Mouse (Mus musculus): Measurements from ENCODE around the gene Gm3173.
"Not testable (repeated sequence)": the region's sequence is repeated elsewhere in the genome, so short reads cannot be mapped to it uniquely, and the experiment has no call there.

Gm3173 gene

GRCm38 (mm10) chr14:4430692-4431091, at the start of gene Gm3173:
TSS of gene Gm3173 (plus strand) at chr14:4430992.
- not testable (repeated sequence) for DNase-seq (ENCODE audit: low read depth, low spot score)

GRCm38 (mm10) chr14:4385606-4386005, 45.2 kb upstream of the Gm3173 start:
- not testable (repeated sequence) for DNase-seq (ENCODE audit: low read depth, low spot score)

GRCm38 (mm10) chr14:4392841-4393530, 37.8 kb upstream of the Gm3173 start:
- DNase-seq (ENCODE audit: low read depth, low spot score), result not testable (repeated sequence)

- not testable (repeated sequence) for DNase-seq (ENCODE audit: low read depth, low spot score)
Observed at GRCm38 (mm10) chr14:4397226-4397625, 33.6 kb upstream of the Gm3173 start, which contains the start of gene Gm3159. TSS of gene Gm3159 (plus strand) at chr14:4397526.

- DNase-seq (ENCODE audit: low read depth, low spot score), result not testable (repeated sequence)
Observed at GRCm38 (mm10) chr14:4398624-4399023, 32.2 kb upstream of the Gm3173 start.

GRCm38 (mm10) chr14:4400115-4400789, 30.5 kb upstream of the Gm3173 start:
- DNase-seq (ENCODE audit: low read depth, low spot score), result not testable (repeated sequence)

- not testable (repeated sequence) for DNase-seq (ENCODE audit: low read depth, low spot score)
Observed at GRCm38 (mm10) chr14:4401245-4401644, 29.5 kb upstream of the Gm3173 start.

GRCm38 (mm10) chr14:4403840-4404239, 27.0 kb upstream of the Gm3173 start:
- not testable (repeated sequence) for DNase-seq (ENCODE audit: low read depth, low spot score)

GRCm38 (mm10) chr14:4409939-4410338, 20.9 kb upstream of the Gm3173 start:
- not testable (repeated sequence) for DNase-seq (ENCODE audit: low read depth, low spot score)

GRCm38 (mm10) chr14:4414965-4415835, 15.6 kb upstream of the Gm3173 start, which contains the start of gene Gm3164:
TSS of gene Gm3164 (plus strand) at chr14:4415448.
- not testable (repeated sequence) for DNase-seq (ENCODE audit: low read depth, low spot score)

GRCm38 (mm10) chr14:4481445-4481844, 50.7 kb downstream of the Gm3173 start, which contains the start of gene Gm3182:
TSS of gene Gm3182 (plus strand) at chr14:4481745.
- not testable (repeated sequence) for DNase-seq (ENCODE audit: low read depth, low spot score)

GRCm38 (mm10) chr14:4499425-4499824, 68.6 kb downstream of the Gm3173 start:
- DNase-seq (ENCODE audit: low read depth, low spot score), result not testable (repeated sequence)

- DNase-seq (ENCODE audit: low read depth, low spot score), result not testable (repeated sequence)
Observed at GRCm38 (mm10) chr14:4555105-4555504, 124.3 kb downstream of the Gm3173 start, which contains the start of gene Gm3047. TSS of gene Gm3047 (plus strand) at chr14:4555405.

Data from embryo, embryonic 11.5 days (tissue).